Mouse (Mus musculus) left cerebral cortex, adult 6 months (tissue): ENCODE measurements around the gene Nrgn. TPM values are rescaled to one million over a fixed set of nuclear protein-coding genes. Genes with fewer than 3 reads are reported as not detected.

ENCODE experiments used
- long read RNA-seq, 2 experiments: library from polyadenylated mRNA; unstranded; transcript quantifications; one replicate each; pipeline ENCODE4 v2.0.0; 2019 to 2020
- polyA plus RNA-seq: library from polyadenylated mRNA; unstranded; fragments of <200 nt; fragmentation: Nextera tagmentation; gene quantifications from 2 replicates; pipeline ENCODE4 v1.2.3, GENCODE M21; 2021

Gene Nrgn
- polyA plus RNA-seq, result 196 and 564 TPM in 2 replicates
- long read RNA-seq, experiment 1, partial matches to known transcripts, result 2 of 42 reads
- long read RNA-seq, experiment 1, other reads (novel, unspliced or antisense), result 40 of 42 reads
- long read RNA-seq, experiment 2, partial matches to known transcripts, result 10 of 197 reads
- long read RNA-seq, experiment 2, other reads (novel, unspliced or antisense), result 187 of 197 reads

GRCm38 (mm10) chr9:37552536-37553293 is at the start of gene Nrgn:
Gene Nrgn (minus strand): TSS chr9:37552904.

GRCm38 (mm10) chr9:37554838-37555748 is 2.4 kb upstream of the Nrgn start, which contains the start of gene Siae:
Gene Siae (plus strand): TSS chr9:37555698.

GRCm38 (mm10) chr9:37539170-37540025 is 13.3 kb downstream of the Nrgn start, which contains the start of gene Vsig2:
Gene Vsig2 (plus strand): TSS chr9:37539255.

GRCm38 (mm10) chr9:37527396-37528224 is 25.1 kb downstream of the Nrgn start, which contains the start of gene Esam:
Gene Esam (plus strand): TSS chr9:37528078.

Other genes starting within 250 kb of the Nrgn start
- gene Ccdc15, start 204.5 kb downstream of the Nrgn start, polyA plus RNA-seq, result 1.1 and 1.4 TPM in 2 replicates
- 50.7 and 55.6 TPM in 2 replicates for gene Hepacam, start 185.6 kb downstream of the Nrgn start, polyA plus RNA-seq
- gene Robo4, start 151.0 kb downstream of the Nrgn start, polyA plus RNA-seq, result 0.65 and 1.8 TPM in 2 replicates
- gene Robo3, start 119.7 kb downstream of the Nrgn start, polyA plus RNA-seq, result 0.86 and 1.0 TPM in 2 replicates
- 3.1 and 4.4 TPM in 2 replicates for gene Msantd2, start 63.6 kb downstream of the Nrgn start, polyA plus RNA-seq
- 19.0 and 20.7 TPM in 2 replicates for gene Esam, start 24.8 kb downstream of the Nrgn start, polyA plus RNA-seq
- 3.4 and 4.1 TPM in 2 replicates for gene Vsig2, start 13.6 kb downstream of the Nrgn start, polyA plus RNA-seq
- gene Siae, start 2.8 kb upstream of the Nrgn start, polyA plus RNA-seq, result 14.4 and 16.3 TPM in 2 replicates
- gene Spa17, start 60.8 kb upstream of the Nrgn start, polyA plus RNA-seq, result 6.6 and 7.7 TPM in 2 replicates
- 74.7 and 81.0 TPM in 2 replicates for gene Tbrg1, start 104.4 kb upstream of the Nrgn start, polyA plus RNA-seq
- gene Panx3, start 116.3 kb upstream of the Nrgn start, polyA plus RNA-seq, result not detected in 2 replicates
- gene Olfr160, start 163.3 kb upstream of the Nrgn start, polyA plus RNA-seq, result not detected in 2 replicates
- not detected in 2 replicates for gene Olfr874, start 192.2 kb upstream of the Nrgn start, polyA plus RNA-seq
- gene Olfr875, start 219.0 kb upstream of the Nrgn start, polyA plus RNA-seq, result not detected in 2 replicates